In genomic region chr6:135223786-135224416, GRCm38 (mm10) we compare ENCODE assay signal across 10 mouse cellular contexts. TPM values are rescaled to one million over a fixed set of nuclear protein-coding genes. Genes with fewer than 3 reads are reported as not detected.
DNase-seq lines count a peak whose midpoint lies in the region; ATAC-seq lines count a peak whose summit lies in the region.
"Had no signal": no experiment of that assay in that cellular context is flagged by ENCODE, and none has a peak within 500 bp of the region (broad histone marks: within the 10 kb centered on the region; RNA-seq: fewer than 3 reads in every experiment).

No protein-coding gene starts in this region.

- peaks cover 12% of the 10 kb centered on the region for H3K4me1 ChIP-seq in forebrain, embryonic 13.5 days
- no peaks in the 10 kb centered on the region for H3K4me1 ChIP-seq in forebrain, embryonic 11.5 days (replicated peaks; ENCODE audit: control insufficient read depth, insufficient read depth, low read length)
- H3K4me1 ChIP-seq in midbrain, embryonic 13.5 days (replicated peaks) = peaks cover 15% of the 10 kb centered on the region
- peaks cover 7% of the 10 kb centered on the region; the same call in 1 of the 2 replicates for H3K4me1 ChIP-seq in midbrain, embryonic 11.5 days (ENCODE audit: control insufficient read depth, insufficient read depth, low read length)
- H3K4me1 ChIP-seq in hindbrain, embryonic 16.5 days (ENCODE audit: control insufficient read depth, insufficient read depth, low read depth, low read length) = peaks cover 6% of the 10 kb centered on the region; the same call in 1 of the 2 replicates

- no peak overlapping the region for H3K4me3 ChIP-seq in forebrain, embryonic 13.5 days
- no peak overlapping the region for H3K4me3 ChIP-seq in forebrain, embryonic 11.5 days (ENCODE audit: low read depth, low read length)
- H3K4me3 ChIP-seq in midbrain, embryonic 13.5 days (replicated peaks) = no peak overlapping the region
- no peak overlapping the region for H3K4me3 ChIP-seq in midbrain, embryonic 11.5 days (ENCODE audit: low read depth, low read length)
- H3K4me3 ChIP-seq in hindbrain, embryonic 16.5 days (ENCODE audit: low read length) = no peak overlapping the region

- H3K9me3 ChIP-seq in forebrain, embryonic 13.5 days (replicated peaks) = no peaks in the 10 kb centered on the region
- H3K9me3 ChIP-seq in forebrain, embryonic 11.5 days (ENCODE audit: control insufficient read depth, low read length) = no peaks in the 10 kb centered on the region
- H3K9me3 ChIP-seq in midbrain, embryonic 13.5 days = no peaks in the 10 kb centered on the region
- H3K9me3 ChIP-seq in midbrain, embryonic 11.5 days (ENCODE audit: control insufficient read depth, low read length) = no peaks in the 10 kb centered on the region
- H3K9me3 ChIP-seq in hindbrain, embryonic 16.5 days (ENCODE audit: control insufficient read depth, low read length) = no peaks in the 10 kb centered on the region

- H3K4me2 ChIP-seq in forebrain, embryonic 13.5 days = no peak overlapping the region
- H3K4me2 ChIP-seq in forebrain, embryonic 11.5 days (ENCODE audit: low read depth, low read length, severe bottlenecking) = no peak overlapping the region
- no peak overlapping the region for H3K4me2 ChIP-seq in midbrain, embryonic 13.5 days (replicated peaks)
- no peak overlapping the region for H3K4me2 ChIP-seq in midbrain, embryonic 11.5 days
- H3K4me2 ChIP-seq in hindbrain, embryonic 16.5 days (ENCODE audit: low read length) = no peak overlapping the region

- no peak for DNase-seq in forebrain, embryonic 11.5 days (ENCODE audit: low spot score)
- DNase-seq in midbrain, embryonic 11.5 days (ENCODE audit: low spot score, missing footprints) = no peak
- DNase-seq in retina, embryonic 14.5 days (ENCODE audit: low spot score) = peak; percentile 45
- no peak for DNase-seq in adrenal gland, adult 2 months
- DNase-seq in gastrocnemius, postnatal 14 days = no peak
- DNase-seq: cerebellum, adult 18-20 months; heart, postnatal 10 days had no signal

- no peak overlapping the region for H3K9ac ChIP-seq in forebrain, embryonic 13.5 days
- no peak overlapping the region for H3K9ac ChIP-seq in forebrain, embryonic 11.5 days (ENCODE audit: low read length)
- H3K9ac ChIP-seq in midbrain, embryonic 13.5 days (replicated peaks) = peak overlapping the region; percentile 28; the same call in 1 of the 2 replicates
- H3K9ac ChIP-seq in midbrain, embryonic 11.5 days (ENCODE audit: low read length) = no peak overlapping the region
- H3K9ac ChIP-seq in hindbrain, embryonic 16.5 days (ENCODE audit: low read depth, low read length) = no peak overlapping the region

- 71% methylated on average over 6 of the region's 6 CpGs for WGBS in forebrain, embryonic 13.5 days
- WGBS in forebrain, embryonic 11.5 days = 70% methylated on average over 6 of the region's 6 CpGs
- 73% methylated on average over 6 of the region's 6 CpGs for WGBS in midbrain, embryonic 13.5 days
- 69% methylated on average over 6 of the region's 6 CpGs for WGBS in midbrain, embryonic 11.5 days
- 54% methylated on average over 6 of the region's 6 CpGs for WGBS in hindbrain, embryonic 16.5 days

- ATAC-seq in forebrain, embryonic 13.5 days = peak; percentile 75
- no peak for ATAC-seq in forebrain, embryonic 11.5 days (replicated peaks; ENCODE audit: low FRiP score)
- peak; percentile 71 for ATAC-seq in midbrain, embryonic 13.5 days
- no peak for ATAC-seq in midbrain, embryonic 11.5 days (ENCODE audit: low FRiP score)
- peak; percentile 87 for ATAC-seq in hindbrain, embryonic 16.5 days

- peak overlapping the region; percentile 31; the same call in 1 of the 2 replicates for H3K27ac ChIP-seq in forebrain, embryonic 13.5 days
- H3K27ac ChIP-seq in forebrain, embryonic 11.5 days (ENCODE audit: low read depth, low read length) = no peak overlapping the region
- H3K27ac ChIP-seq in midbrain, embryonic 13.5 days = 0 out of 2 replicates have a peak overlapping the region, but pooled peaks have one; percentile 35
- no peak overlapping the region for H3K27ac ChIP-seq in midbrain, embryonic 11.5 days (ENCODE audit: low read depth, low read length)
- H3K27ac ChIP-seq in hindbrain, embryonic 16.5 days (ENCODE audit: low read depth, low read length) = peak overlapping the region; percentile 4

- H3K27me3 ChIP-seq in forebrain, embryonic 13.5 days = no peaks in the 10 kb centered on the region
- H3K27me3 ChIP-seq in forebrain, embryonic 11.5 days (ENCODE audit: control insufficient read depth, insufficient read depth, low read length) = no peaks in the 10 kb centered on the region
- H3K27me3 ChIP-seq in midbrain, embryonic 13.5 days = no peaks in the 10 kb centered on the region
- H3K27me3 ChIP-seq in midbrain, embryonic 11.5 days (ENCODE audit: control insufficient read depth, insufficient read depth, low read length) = no peaks in the 10 kb centered on the region
- no peaks in the 10 kb centered on the region for H3K27me3 ChIP-seq in hindbrain, embryonic 16.5 days (replicated peaks; ENCODE audit: control insufficient read depth, insufficient read depth, low read length)

- peaks cover 50% of the 10 kb centered on the region for H3K36me3 ChIP-seq in forebrain, embryonic 13.5 days (ENCODE audit: poor library complexity, severe bottlenecking)
- no peaks in the 10 kb centered on the region; the same call in 1 of the 2 replicates for H3K36me3 ChIP-seq in forebrain, embryonic 11.5 days (ENCODE audit: control insufficient read depth, insufficient read depth, low read length)
- peaks cover 46% of the 10 kb centered on the region for H3K36me3 ChIP-seq in midbrain, embryonic 13.5 days
- no peaks in the 10 kb centered on the region for H3K36me3 ChIP-seq in midbrain, embryonic 11.5 days (ENCODE audit: control insufficient read depth, insufficient read depth, low read length)
- peaks cover 25% of the 10 kb centered on the region for H3K36me3 ChIP-seq in hindbrain, embryonic 16.5 days (ENCODE audit: control insufficient read depth, insufficient read depth, low read length)

- intact Hi-C loops in gastrocnemius, postnatal 14 days (cut with DNase I; ENCODE audit: low total_unique reads) = no loop called here

RNA-seq across cellular contexts. Expression of gene Hebp1, which starts 26.1 kb away (rescaled TPM):
- polyA plus RNA-seq in forebrain, embryonic 13.5 days (2015; fragmentation: Nextera tagmentation; extraction: Ambion mirVana) = 2.0 and 4.0 TPM in 2 replicates
- polyA plus RNA-seq in forebrain, embryonic 11.5 days (2014; fragmentation: Nextera tagmentation; extraction: Ambion mirVana) = 3.0 and 4.0 TPM in 2 replicates
- polyA plus RNA-seq in midbrain, embryonic 13.5 days (2015; fragmentation: Nextera tagmentation; extraction: Ambion mirVana) = 2.7 and 3.4 TPM in 2 replicates
- polyA plus RNA-seq in midbrain, embryonic 11.5 days (2014; fragmentation: Nextera tagmentation; extraction: Ambion mirVana) = 1.8 and 2.9 TPM in 2 replicates
- 5.9 and 9.4 TPM in 2 replicates for polyA plus RNA-seq in hindbrain, embryonic 16.5 days (2015; fragmentation: Nextera tagmentation; extraction: Ambion mirVana)
- 10 to 100 TPM; 18.0 to 27.6 TPM for total RNA-seq in adrenal gland, adult 2 months (2021)
- polyA plus RNA-seq in adrenal gland, adult 2 months (2012; rRNA removed) = 9.5 and 13.4 TPM in 2 replicates
- total RNA-seq in gastrocnemius, postnatal 14 days (2021) = 10 to 100 TPM in 1 of 2 experiments, 1 to 10 TPM in 1; 9.7 to 10.3 TPM

RNA-seq across cellular contexts. Expression of gene Fam234b, which starts 26.1 kb away (rescaled TPM):
- 53.4 and 62.2 TPM in 2 replicates for polyA plus RNA-seq in forebrain, embryonic 13.5 days (2015; fragmentation: Nextera tagmentation; extraction: Ambion mirVana)
- polyA plus RNA-seq in forebrain, embryonic 11.5 days (2014; fragmentation: Nextera tagmentation; extraction: Ambion mirVana) = 34.2 and 37.7 TPM in 2 replicates
- 67.0 and 74.1 TPM in 2 replicates for polyA plus RNA-seq in midbrain, embryonic 13.5 days (2015; fragmentation: Nextera tagmentation; extraction: Ambion mirVana)
- 29.3 and 33.0 TPM in 2 replicates for polyA plus RNA-seq in midbrain, embryonic 11.5 days (2014; fragmentation: Nextera tagmentation; extraction: Ambion mirVana)
- 110 and 120 TPM in 2 replicates for polyA plus RNA-seq in hindbrain, embryonic 16.5 days (2015; fragmentation: Nextera tagmentation; extraction: Ambion mirVana)
- 10 to 100 TPM; 13.8 to 31.3 TPM for total RNA-seq in adrenal gland, adult 2 months (2021)
- 14.0 and 21.0 TPM in 2 replicates for polyA plus RNA-seq in adrenal gland, adult 2 months (2012; rRNA removed)
- total RNA-seq in gastrocnemius, postnatal 14 days (2021) = 1 to 10 TPM; 2.5 to 3.1 TPM

RNA-seq across cellular contexts. Expression of gene Gsg1, which starts 30.2 kb away (rescaled TPM):
- polyA plus RNA-seq in forebrain, embryonic 13.5 days (2015; fragmentation: Nextera tagmentation; extraction: Ambion mirVana) = 0.41 and 0.48 TPM in 2 replicates
- polyA plus RNA-seq in forebrain, embryonic 11.5 days (2014; fragmentation: Nextera tagmentation; extraction: Ambion mirVana) = 0.29 and 0.99 TPM in 2 replicates
- polyA plus RNA-seq in midbrain, embryonic 13.5 days (2015; fragmentation: Nextera tagmentation; extraction: Ambion mirVana) = 0.20 and 0.23 TPM in 2 replicates
- 0.16 and 0.48 TPM in 2 replicates for polyA plus RNA-seq in midbrain, embryonic 11.5 days (2014; fragmentation: Nextera tagmentation; extraction: Ambion mirVana)
- polyA plus RNA-seq in hindbrain, embryonic 16.5 days (2015; fragmentation: Nextera tagmentation; extraction: Ambion mirVana) = 0.13 and 0.17 TPM in 2 replicates
- not detected for total RNA-seq in adrenal gland, adult 2 months (2021)
- 0.18 TPM in 1 of 2 replicates, not detected in the other for polyA plus RNA-seq in adrenal gland, adult 2 months (2012; rRNA removed)
- under 1 TPM in 1 of 2 experiments, not detected in 1; 0.29 TPM for total RNA-seq in gastrocnemius, postnatal 14 days (2021)

Comparison
In these comparisons a context has a peak if more than half of its experiments do, and no peak if none do; other contexts are left out.
1. ATAC-seq: peak in forebrain, embryonic 13.5 days (single experiment), midbrain, embryonic 13.5 days (single experiment) and hindbrain, embryonic 16.5 days (single experiment); none in forebrain, embryonic 11.5 days (single experiment) and midbrain, embryonic 11.5 days (single experiment).
2. H3K27ac ChIP-seq: peak in forebrain, embryonic 13.5 days (single experiment), midbrain, embryonic 13.5 days (single experiment) and hindbrain, embryonic 16.5 days (single experiment); none in forebrain, embryonic 11.5 days (single experiment) and midbrain, embryonic 11.5 days (single experiment).